Comparison of ENCODE assay signal across 7 mouse cellular contexts in the genomic region with DNA sequence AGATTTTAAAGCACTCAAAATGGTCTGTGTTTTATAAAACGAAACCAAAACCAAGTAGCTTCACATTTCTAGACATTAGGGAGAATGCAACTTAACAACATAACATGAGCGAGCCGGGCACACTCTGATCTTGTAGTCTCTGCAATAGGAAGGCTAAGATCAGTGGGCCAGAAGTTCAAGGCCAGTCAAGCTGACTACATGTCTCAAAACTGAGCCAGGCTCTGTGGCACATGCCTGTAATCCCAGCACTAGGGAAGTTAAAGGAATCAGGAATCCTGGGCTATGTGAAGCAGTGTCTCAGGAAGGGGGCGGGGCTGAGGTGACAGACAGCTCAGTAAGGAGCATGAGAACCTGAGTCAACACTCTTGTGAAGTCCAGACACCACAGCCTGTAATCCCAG. TPM values are rescaled to one million over a fixed set of nuclear protein-coding genes. Genes with fewer than 3 reads are reported as not detected.
DNase-seq lines count a peak whose midpoint lies in the region; TF ChIP-seq lines count a peak whose summit lies in the region.

No protein-coding gene starts in this region.

- no peak overlapping the region for H3K27ac ChIP-seq in liver, adult 2 months (replicated peaks; ENCODE audit: insufficient read depth, low read depth, low read length)

- H3K27me3 ChIP-seq in liver, adult 2 months (ENCODE audit: control insufficient read depth, insufficient read depth, low read length), result no peaks in the 10 kb centered on the region

- peak overlapping the region; percentile 25; the same call in 1 of the 2 replicates for H3K4me3 ChIP-seq in liver, adult 2 months (ENCODE audit: insufficient read depth, low read depth, low read length)

- peaks cover 2% of the 10 kb centered on the region for H3K4me1 ChIP-seq in liver, adult 2 months (ENCODE audit: control insufficient read depth, insufficient read depth, low read length)

- no peaks in the 10 kb centered on the region for H3K36me3 ChIP-seq in liver, adult 2 months (ENCODE audit: control insufficient read depth, insufficient read depth, low read length)

- 79% methylated on average over 4 of the region's 4 CpGs for WGBS in liver, adult 2 months

- no peak for DNase-seq in liver, adult 2 months (ENCODE audit: extremely low read depth, low read depth, low spot score)
- no peak for DNase-seq in liver
- peak; percentile 54 for DNase-seq in NIH3T3 (ENCODE audit: low read depth)
- peak; percentile 59 to 69 for DNase-seq in adrenal gland, postnatal 36 days
- peak; percentile 31 for DNase-seq in right cerebral cortex, postnatal 25 days
- DNase-seq in layer of hippocampus, adult 11-12 months (ENCODE audit: low spot score), result no peak
- DNase-seq in layer of hippocampus, adult 18-20 months (ENCODE audit: low spot score in 2 of 2), result no peak

- H3K79me2 ChIP-seq in liver, adult 2 months (ENCODE audit: control insufficient read depth, insufficient read depth, low read length), result no peaks in the 10 kb centered on the region

- no peak for TF ChIP-seq POLR2A in liver, adult 2 months (IDR thresholded peaks at IDR 0.05; ENCODE audit: extremely low read depth, insufficient read depth, low read length)

- no peak for TF ChIP-seq CTCF in liver, adult 2 months (IDR thresholded peaks at IDR 0.05; ENCODE audit: low read depth, low read length)

- 0 out of 2 replicates have a peak overlapping the region, but pooled peaks have one; percentile 30 for H3K9ac ChIP-seq in liver, adult 2 months (ENCODE audit: low read depth, low read length)

RNA-seq across cellular contexts. Expression of a gene that starts 35.8 kb away (rescaled TPM):
- 15.4 and 15.6 TPM in 2 replicates for total RNA-seq in liver, adult 2 months (2014; rRNA removed)
- polyA plus RNA-seq in liver, adult 2 months (2012; rRNA removed), result 4.3 TPM in 2 replicates
- 10 to 100 TPM; 71.1 TPM for total RNA-seq in adrenal gland, postnatal 36 days (2021)
- total RNA-seq in layer of hippocampus, adult 18-20 months (2021), result 100 to 1,000 TPM; 166 to 179 TPM

Comparison
In these comparisons a context has a peak if more than half of its experiments do, and no peak if none do; other contexts are left out.
1. DNase-seq: peak in NIH3T3 (single experiment), adrenal gland, postnatal 36 days (2 of 2) and right cerebral cortex, postnatal 25 days (single experiment); none in liver, adult 2 months (single experiment), liver (single experiment), layer of hippocampus, adult 11-12 months (single experiment) and layer of hippocampus, adult 18-20 months (0 of 2).